Mouse (Mus musculus) retina, postnatal 1 day (tissue): Measurements from ENCODE around the gene Rasgrp1.

Source experiments
- DNase-seq: peaks from one replicate; pipeline ENCODE4 v3.0.0-alpha.2; 2012

Gene Rasgrp1

DNA sequence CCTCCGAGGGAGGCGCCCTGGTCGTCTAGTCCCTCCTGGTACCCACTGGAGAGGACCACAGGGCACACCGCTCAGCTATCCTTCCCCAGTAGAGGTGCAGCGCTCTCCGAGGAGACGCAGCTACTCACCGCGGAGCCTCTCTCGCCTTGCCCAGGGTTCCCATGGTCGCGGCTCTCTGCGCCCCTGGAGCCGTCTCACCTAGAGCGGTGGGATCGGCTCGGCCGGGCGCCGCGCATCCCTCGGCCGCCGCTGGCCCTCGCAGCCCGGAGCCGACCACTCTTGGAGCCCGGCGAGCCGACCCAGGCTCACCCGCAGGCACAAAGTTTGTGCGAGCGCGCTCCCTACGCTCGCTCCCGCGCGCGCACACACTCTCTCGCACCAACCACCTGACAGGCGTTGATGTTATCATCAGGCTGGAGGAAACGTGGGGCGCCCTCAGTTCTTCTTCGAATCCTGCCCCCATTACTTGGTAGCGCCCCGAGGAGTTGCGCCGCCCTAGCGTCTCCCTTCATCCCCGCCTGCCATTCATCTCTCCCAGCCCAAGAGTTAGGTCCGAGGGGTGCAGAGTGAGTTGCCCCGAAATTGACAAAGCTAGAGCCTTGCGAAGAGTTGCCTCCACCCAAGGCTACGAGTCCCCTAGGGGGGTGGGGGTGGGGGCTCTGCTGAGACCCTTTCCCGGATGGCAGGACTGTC lies at the start of gene Rasgrp1:
TSS of gene Rasgrp1 (minus strand) at position 455 of the 693 bp plus-strand sequence.
- DNase-seq = peak; percentile 58

DNA sequence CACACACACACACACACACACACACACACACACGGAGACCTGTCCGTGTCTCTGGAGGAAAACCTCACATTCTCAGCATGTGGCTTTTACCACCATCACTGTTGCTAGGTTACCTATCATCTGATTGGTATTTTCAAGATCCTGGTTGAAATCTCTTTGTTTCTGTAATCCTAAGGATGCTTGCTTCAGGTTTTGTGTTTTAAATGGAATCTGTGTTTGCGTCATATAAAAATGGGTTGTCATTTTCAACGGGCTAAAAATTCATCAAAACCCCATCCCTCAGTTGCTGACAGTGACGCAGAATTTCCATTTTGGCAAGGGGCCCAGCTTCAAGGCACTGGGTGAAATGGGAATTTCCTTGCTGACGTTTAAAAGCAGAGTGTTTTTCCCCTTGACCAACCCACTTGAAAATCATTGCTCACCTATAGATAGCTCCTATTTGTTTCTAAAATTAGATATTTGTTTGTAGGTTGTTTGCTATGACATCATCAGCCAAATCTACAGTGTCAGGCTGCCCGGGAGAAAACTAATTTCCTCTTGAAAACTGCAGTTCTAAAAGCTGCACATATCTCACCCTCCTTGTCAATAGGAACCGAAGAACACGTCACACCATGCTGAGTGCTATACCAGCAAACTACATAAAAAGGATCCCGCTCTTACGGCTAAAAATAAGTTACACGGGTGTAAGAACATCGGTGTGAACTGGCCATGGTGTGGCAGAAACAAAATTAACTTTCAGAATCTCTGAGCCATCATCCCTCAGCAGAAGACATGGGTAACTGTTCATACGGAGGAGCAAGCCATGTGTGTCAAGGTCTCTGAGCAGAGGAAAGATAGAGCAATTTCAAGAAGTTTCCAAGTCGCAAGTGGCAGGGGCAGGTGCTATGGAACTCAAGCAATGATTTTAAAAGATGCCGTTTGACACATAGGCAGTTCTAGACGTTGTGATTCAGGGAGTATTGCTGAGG lies 47.4 kb upstream of the Rasgrp1 start:
- no peak for DNase-seq

DNA sequence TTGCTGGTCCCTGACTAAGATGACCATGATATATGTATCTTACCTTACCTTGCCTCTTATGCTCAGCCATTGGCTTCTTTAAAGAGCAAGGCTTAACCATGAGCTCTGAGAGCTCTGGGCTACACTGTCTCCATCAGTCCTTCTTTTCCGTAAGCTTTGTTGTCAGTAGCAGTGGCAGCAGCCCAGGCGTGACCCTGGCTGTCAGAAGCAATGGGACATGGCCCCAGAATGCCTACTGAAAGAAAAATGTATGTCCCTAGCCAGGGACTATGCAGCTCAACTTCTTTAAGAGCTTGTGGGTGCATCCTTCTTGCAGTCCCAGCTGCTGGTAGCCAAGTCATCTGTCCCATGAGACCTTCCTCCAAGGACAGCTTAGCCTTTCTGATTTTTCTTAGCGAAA lies 46.7 kb upstream of the Rasgrp1 start:
- no peak for DNase-seq

- no peak for DNase-seq
These were observed 45.3 kb upstream of the Rasgrp1 start for GRCm38 (mm10) chr2:117388121-117388520.

DNA sequence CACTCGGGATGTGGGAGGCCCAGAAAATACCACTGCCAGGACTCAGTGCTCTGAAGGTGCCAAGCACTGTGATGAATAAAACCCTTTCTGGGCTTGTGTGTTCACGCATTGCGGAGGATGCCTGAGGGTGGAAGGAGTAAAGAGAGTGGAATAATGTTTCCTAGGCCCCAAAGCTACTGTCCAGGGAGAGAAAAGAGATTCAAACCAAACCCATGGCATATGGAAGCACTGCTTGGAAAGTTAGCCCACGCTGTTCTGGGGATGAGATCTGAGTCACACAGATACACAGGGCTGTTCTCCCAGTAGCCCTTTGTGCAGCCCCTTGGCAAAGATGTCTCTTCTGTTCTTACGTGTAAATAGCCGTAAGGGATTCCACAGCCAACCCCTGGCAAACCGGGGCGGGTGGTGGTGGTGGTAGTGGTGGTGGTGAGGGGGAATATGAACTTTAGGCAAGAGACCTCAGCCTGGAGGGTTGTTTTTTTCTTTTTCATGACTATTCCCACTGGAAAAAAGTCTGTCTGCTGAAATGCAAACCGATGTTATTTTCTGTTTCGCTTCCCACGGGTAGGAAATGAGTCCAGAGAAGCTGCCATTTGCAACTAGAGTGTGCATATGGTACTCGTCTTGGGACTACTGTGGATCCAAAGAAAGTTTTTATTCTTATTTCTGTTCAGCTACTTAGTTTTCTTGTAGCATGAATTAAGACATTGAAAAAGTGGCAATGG lies 44.3 kb upstream of the Rasgrp1 start:
- no peak for DNase-seq

- no peak for DNase-seq
These were observed 43.3 kb upstream of the Rasgrp1 start for GRCm38 (mm10) chr2:117386036-117386590.

GRCm38 (mm10) chr2:117381314-117381713 lies 38.5 kb upstream of the Rasgrp1 start:
- no peak for DNase-seq

GRCm38 (mm10) chr2:117374293-117374830 lies 31.6 kb upstream of the Rasgrp1 start:
- DNase-seq = no peak

- no peak for DNase-seq
These were observed 28.9 kb upstream of the Rasgrp1 start for GRCm38 (mm10) chr2:117371706-117372105.

DNA sequence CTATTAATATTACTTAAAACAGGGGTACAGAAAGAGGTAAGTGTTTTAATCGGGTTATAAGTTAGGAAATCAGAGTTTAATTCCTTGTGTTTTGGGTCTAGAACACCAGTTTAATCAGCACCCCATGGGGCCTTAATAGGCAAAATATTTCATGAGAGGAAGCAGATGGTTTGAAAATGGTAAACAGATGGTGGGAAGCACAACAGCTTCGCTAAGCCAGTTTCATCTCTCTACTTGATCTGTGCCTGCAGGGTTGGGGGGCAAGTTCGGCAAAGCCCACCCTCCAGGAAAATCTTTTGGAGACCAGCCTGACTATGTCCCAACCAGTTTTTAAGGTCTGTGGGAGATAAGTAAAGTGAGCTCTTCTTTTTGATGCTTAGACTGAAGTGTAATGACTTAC lies 23.7 kb upstream of the Rasgrp1 start:
- DNase-seq = no peak

- DNase-seq = no peak
These were observed 21.3 kb upstream of the Rasgrp1 start for GRCm38 (mm10) chr2:117364056-117364455.

GRCm38 (mm10) chr2:117357939-117358338 lies 15.1 kb upstream of the Rasgrp1 start:
- DNase-seq = no peak

DNA sequence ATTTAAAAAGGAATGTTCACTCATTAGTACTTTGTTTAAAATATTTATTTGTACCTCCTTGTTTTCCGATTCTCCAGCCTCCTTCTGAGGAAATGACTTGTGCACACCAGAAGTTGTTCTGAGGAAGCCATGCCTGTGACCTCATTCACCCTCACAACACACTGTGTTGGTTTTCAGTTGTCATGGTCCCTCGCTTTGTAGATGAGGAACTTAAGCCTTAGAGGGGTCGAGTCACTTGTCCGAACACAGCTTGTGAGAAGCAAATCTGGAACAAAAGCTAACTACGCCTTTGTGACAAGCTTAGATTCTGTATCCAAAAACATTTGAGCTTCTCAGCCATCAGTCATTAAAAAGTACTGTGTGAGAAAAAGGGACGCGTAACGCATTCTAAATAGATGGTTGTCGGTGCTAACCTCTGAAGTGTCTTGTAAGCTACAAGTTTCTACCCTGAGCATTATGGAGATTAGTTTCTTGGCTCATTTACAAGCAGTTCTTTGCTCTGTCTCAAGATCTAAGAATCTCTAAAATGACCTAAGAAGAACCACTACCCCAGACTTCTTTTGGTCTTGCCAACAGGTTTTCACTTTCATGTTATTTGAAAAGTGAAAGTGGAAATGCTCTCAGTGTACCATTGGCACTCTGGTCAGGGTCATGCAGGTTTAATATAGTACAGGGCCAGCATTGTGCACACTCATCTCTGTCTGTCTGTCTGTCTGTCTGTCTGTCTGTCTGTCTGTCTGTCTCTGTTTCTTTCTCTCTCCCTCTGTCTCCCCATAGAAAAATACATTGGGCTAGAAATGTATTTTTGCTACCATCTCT lies 9.7 kb upstream of the Rasgrp1 start:
- no peak for DNase-seq

DNA sequence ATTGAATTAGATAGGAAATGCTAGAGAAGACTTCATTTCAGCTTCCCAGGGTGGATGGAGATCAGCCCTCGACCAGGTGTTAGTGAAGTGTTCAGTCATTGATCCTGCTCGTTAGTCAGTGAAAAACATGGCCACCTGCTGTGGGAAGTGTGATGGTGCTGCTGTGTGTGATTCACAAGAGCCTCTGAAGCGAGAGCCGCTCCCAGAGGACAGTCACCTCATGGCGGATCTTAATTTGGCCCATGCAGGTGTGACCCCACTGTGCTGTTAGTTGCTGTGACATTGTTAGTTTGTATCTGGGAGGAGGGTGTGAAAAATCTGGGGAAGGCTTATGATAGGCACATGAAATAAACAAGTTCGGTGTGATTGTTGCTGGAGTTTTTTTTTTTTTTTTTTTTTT lies 7.3 kb upstream of the Rasgrp1 start:
- no peak for DNase-seq

DNA sequence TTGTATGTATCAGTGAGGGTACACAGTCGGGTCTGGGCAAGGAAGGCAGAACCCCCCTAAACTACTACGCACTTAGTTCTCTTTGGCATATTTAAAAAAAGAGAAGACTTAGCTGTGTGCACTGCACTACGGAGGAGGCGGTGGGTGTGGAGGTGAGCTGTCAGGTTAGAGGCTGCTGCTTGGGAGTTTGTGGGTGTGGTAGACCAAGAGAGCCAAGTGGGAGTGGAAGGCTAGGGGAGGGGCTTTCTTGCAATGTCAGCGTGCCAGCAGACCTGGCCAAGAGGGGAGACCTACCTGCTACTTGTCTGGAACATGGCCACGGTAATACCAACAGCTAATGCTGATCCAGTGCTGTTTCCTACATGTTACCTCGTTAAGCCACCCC lies 431 bp upstream of the Rasgrp1 start:
- no peak for DNase-seq

DNA sequence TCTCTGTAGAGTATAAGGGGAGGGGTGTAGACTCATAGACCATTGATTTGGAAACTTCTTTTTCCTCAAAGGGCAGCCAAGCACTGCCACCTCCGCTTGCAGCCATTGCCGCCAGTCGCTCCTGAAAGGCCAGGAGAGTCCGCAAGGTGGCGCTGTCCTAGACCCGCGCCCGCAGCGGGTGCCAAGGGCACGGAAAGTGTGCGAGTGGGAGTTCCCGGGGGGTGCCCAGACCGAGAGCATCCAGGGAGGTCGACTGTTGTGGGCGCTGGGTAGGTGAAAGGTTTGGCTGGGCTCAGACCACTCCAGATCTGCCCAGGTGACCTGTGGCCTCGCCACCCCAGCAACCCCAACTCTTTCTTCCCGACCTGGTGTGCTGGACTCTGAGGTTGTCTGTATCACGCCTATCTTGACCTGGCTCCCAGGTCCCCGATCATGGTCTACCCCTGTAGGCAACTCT lies 683 bp downstream of the Rasgrp1 start:
- DNase-seq = peak; percentile 76

GRCm38 (mm10) chr2:117338501-117338900 lies 4.3 kb downstream of the Rasgrp1 start:
- DNase-seq = no peak

- no peak for DNase-seq
These were observed 4.9 kb downstream of the Rasgrp1 start for GRCm38 (mm10) chr2:117337902-117338301.

DNA sequence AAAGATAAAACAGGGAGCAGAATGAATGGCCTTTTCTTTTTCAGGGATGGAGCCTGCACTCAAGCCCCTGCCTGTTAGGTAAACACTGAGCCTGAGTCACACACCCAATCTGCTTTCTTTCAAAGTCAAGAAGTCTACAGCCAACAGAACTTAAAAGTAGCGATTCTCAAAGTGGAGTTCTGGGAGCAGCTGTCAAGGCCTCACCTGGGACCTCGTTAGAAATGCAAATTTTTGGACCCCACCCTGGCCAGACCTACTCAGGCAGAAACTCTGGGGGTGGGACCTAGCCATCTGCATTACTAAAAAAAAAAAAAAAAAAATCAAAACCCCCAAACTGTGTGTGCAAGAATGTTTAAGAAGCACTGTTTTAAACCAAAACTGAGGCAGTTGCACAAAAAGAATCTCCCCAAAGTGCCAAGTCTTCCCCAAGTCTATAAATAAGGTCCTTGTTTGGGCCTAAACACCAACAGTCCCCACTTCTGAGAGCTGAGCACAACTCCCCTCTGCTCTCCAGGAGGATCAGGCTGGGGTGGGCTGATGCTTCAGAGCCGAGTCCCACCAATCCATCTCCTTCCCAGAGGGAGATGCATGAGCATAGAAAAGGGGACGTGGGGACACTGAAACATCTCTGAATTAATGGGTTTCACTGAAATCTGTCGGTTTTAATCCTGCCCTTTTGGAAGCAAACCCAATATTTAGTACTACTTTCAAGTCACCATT lies 5.7 kb downstream of the Rasgrp1 start:
- no peak for DNase-seq

- no peak for DNase-seq
These were observed 7.1 kb downstream of the Rasgrp1 start for GRCm38 (mm10) chr2:117335552-117336188.

DNA sequence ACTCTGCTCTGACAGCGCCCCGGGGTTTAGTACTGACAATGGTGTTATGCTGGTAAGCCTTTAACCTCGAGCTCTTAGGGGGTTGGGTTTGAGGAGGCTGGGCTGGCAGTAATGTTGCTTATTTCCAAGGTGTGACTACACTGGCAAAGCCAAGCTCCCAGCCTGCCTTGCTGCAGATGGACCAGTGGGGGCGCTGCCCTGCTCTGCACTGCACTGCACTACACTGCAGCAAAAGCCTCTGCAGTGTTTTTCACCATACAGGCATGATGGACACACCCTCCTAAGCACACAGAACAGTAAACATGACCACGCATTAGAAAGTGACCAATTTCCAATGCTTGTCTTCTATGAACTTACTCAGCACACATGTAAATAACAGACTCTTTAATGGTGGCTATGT lies 11.2 kb downstream of the Rasgrp1 start:
- no peak for DNase-seq
